Mouse (Mus musculus) myocyte (in vitro differentiated cells): Measurements from ENCODE around the gene Plcb4.

Experiments used
- E2F4 ChIP-seq: IDR thresholded peaks from one replicate; pipeline ENCODE4 v1.6.1; 2011; ENCODE audit warnings: mild to moderate bottlenecking, control low read depth, moderate library complexity; ENCODE audit not compliant: insufficient read depth
- MAX ChIP-seq: IDR thresholded peaks from one replicate; pipeline ENCODE4 v1.6.1; 2011; ENCODE audit warnings: low read depth, mild to moderate bottlenecking, control low read depth
- MYOD1 ChIP-seq, 3 experiments: IDR thresholded peaks; one replicate each; pipeline ENCODE4 v1.6.1; 2011; ENCODE audit warnings: control low read depth in 2 of 3, low read depth in 2 of 3, mild to moderate bottlenecking in 2 of 3, moderate library complexity in 1 of 3; ENCODE audit not compliant: insufficient read length in 2 of 3, control insufficient read depth in 1 of 3
- MYOG ChIP-seq, 3 experiments: IDR thresholded peaks; one replicate each; pipeline ENCODE4 v1.6.1; 2011; ENCODE audit warnings: control low read depth in 2 of 3, low read depth in 2 of 3, mild to moderate bottlenecking in 2 of 3; ENCODE audit not compliant: insufficient read length in 2 of 3, control insufficient read depth in 1 of 3, insufficient read depth in 1 of 3
- POLR2A ChIP-seq: IDR thresholded peaks from one replicate; pipeline ENCODE4 v1.6.1; 2011; ENCODE audit warnings: low read depth, mild to moderate bottlenecking, control low read depth, moderate library complexity; ENCODE audit not compliant: insufficient read length
- POLR2AphosphoS2 ChIP-seq: IDR thresholded peaks from one replicate; pipeline ENCODE4 v1.6.1; 2011; ENCODE audit warnings: low read depth, control low read depth; ENCODE audit not compliant: insufficient read length
- REST ChIP-seq: IDR thresholded peaks from one replicate; pipeline ENCODE4 v1.6.1; 2011; ENCODE audit warnings: mild to moderate bottlenecking, control low read depth, moderate library complexity; ENCODE audit not compliant: insufficient read depth, insufficient read length
- TCF12 ChIP-seq: IDR thresholded peaks from one replicate; pipeline ENCODE4 v1.6.1; 2011; ENCODE audit warnings: mild to moderate bottlenecking, control low read depth; ENCODE audit not compliant: poor library complexity, insufficient read depth, severe bottlenecking
- TCF3 ChIP-seq: IDR thresholded peaks from one replicate; pipeline ENCODE4 v1.6.1; 2011; ENCODE audit warnings: low read depth, control low read depth; ENCODE audit not compliant: insufficient read length
- USF1 ChIP-seq: IDR thresholded peaks from one replicate; pipeline ENCODE4 v1.6.1; 2011; ENCODE audit warnings: low read depth, mild to moderate bottlenecking, control low read depth, moderate library complexity

DNA sequence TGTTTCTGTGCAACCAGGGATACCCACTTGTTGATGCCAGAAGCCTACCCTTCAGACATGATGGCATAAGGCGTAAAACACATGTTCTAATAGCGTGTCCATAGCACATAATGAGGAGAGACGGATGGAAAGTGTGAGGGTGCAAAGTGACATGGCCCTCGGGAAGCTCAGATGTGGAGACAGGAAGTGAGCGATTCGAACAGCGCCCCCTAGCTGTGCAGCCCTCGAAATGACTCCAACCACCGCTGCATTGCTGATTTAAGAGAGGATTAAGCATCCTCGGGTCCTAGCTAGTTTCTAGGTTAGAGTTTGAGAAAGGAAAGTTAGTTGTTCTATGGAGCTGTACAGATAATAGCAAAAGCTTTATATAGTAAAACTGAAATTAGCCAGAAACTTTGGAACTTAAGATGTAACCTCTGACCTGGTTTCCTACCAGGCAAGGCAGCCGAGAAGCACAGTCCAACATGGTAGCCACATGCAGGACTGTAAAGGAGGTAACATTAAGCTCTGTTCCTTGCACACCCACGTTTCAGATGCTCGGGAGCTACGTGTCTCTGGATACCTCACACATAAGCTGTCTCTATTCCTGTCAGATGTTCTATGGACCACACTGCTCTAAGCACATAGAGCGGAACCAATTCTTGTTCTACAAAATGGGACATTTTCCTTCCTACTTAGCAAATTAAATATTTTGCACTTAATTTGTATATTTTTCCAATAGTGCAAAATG lies 326.9 kb downstream of the Plcb4 start:
- TF ChIP-seq POLR2A (no peak), REST (no peak), POLR2AphosphoS2 (no peak), TCF12 (no peak), MAX (no peak), MYOD1 (IDR thresholded peaks at IDR 0.05; ENCODE audit: control insufficient read depth in 1 of 3, insufficient read length in 2 of 3, low read depth in 2 of 3) (no peak), E2F4 (no peak), USF1 (no peak), TCF3 (no peak), MYOG (IDR thresholded peaks at IDR 0.05; ENCODE audit: control insufficient read depth in 1 of 3, insufficient read depth in 1 of 3, insufficient read length in 2 of 3, low read depth in 2 of 3) (no peak)
